8 mouse cellular contexts compared by ENCODE assay signal in genomic region chr1:24005070-24005804, GRCm38 (mm10). TPM values are rescaled to one million over a fixed set of nuclear protein-coding genes. Genes with fewer than 3 reads are reported as not detected.
A peak's percentile ranks its signal among the peaks of the same experiment; 100 is the strongest.
DNase-seq lines count a peak whose midpoint lies in the region; ATAC-seq lines count a peak whose summit lies in the region.

TSS of gene Sdhaf4 (minus strand) at chr1:24005656.

- DNase-seq in adipocyte (ENCODE audit: low spot score) = peak; percentile 91
- peak; percentile 95 for DNase-seq in embryo, embryonic 10 days (ENCODE audit: low spot score)
- peak; percentile 94 for DNase-seq in gastrocnemius, postnatal 10 days
- peak; percentile 95 for DNase-seq in induced T-regulatory cell, adult 2 months (ENCODE audit: low read depth)
- peak; percentile 71 to 92 for DNase-seq in left cerebral cortex, adult 9 months (ENCODE audit: low spot score in 2 of 2)
- peak; percentile 91 for DNase-seq in right cerebral cortex, postnatal 14 days
- DNase-seq in urinary bladder, postnatal 36 days (ENCODE audit: low spot score in 2 of 2) = peak; percentile 88 to 89

- peak; percentile 95 for ATAC-seq in megakaryocyte progenitor cell, adult 5-6 weeks (replicated peaks; ENCODE audit: poor library complexity)

RNA-seq across cellular contexts. Expression of gene Sdhaf4, which starts in this region (rescaled TPM):
- total RNA-seq in gastrocnemius, postnatal 10 days (2021) = 10 to 100 TPM; 54.7 to 59.5 TPM
- total RNA-seq in megakaryocyte progenitor cell, adult 5-6 weeks (2015) = 36.8 and 48.1 TPM in 2 replicates
- total RNA-seq in megakaryocyte progenitor cell, adult 5-6 weeks (2017) = 13.4 and 17.9 TPM in 2 replicates

Comparison
In these comparisons a context has a peak if more than half of its experiments do, and no peak if none do; other contexts are left out.
1. Peak in every context shown above with its lines: DNase-seq and ATAC-seq.